Mouse (Mus musculus): ENCODE measurements around the gene Hmbs.

- TF ChIP-seq POLR2A (IDR thresholded peaks at IDR 0.05; ENCODE audit: borderline replicate concordance, extremely low read depth, low read depth, low read length) (no peak), CTCF (IDR thresholded peaks at IDR 0.05; ENCODE audit: insufficient read depth, low read length) (no peak)
These were observed 25.3 kb downstream of the Hmbs start for GRCm38 (mm10) chr9:44318826-44319095.
